Mouse (Mus musculus): Measurements from ENCODE around the gene Creb3l2.

The Creb3l2 gene

GRCm38 (mm10) chr6:37371341-37371740 lies 70.6 kb downstream of the Creb3l2 start:
- no peak for DNase-seq (ENCODE audit: low read depth, low spot score)

- no peak for DNase-seq (ENCODE audit: low read depth, low spot score)
Observed at GRCm38 (mm10) chr6:37370566-37370965, 71.4 kb downstream of the Creb3l2 start.

GRCm38 (mm10) chr6:37369750-37370149 lies 72.2 kb downstream of the Creb3l2 start:
- no peak for DNase-seq (ENCODE audit: low read depth, low spot score)

GRCm38 (mm10) chr6:37368281-37368680 lies 73.7 kb downstream of the Creb3l2 start:
- no peak for DNase-seq (ENCODE audit: low read depth, low spot score)

GRCm38 (mm10) chr6:37366991-37367390 lies 75.0 kb downstream of the Creb3l2 start:
- DNase-seq (ENCODE audit: low read depth, low spot score), result no peak

GRCm38 (mm10) chr6:37365179-37365578 lies 76.8 kb downstream of the Creb3l2 start:
- DNase-seq (ENCODE audit: low read depth, low spot score), result no peak

- DNase-seq (ENCODE audit: low read depth, low spot score), result no peak
Observed at GRCm38 (mm10) chr6:37364361-37364760, 77.6 kb downstream of the Creb3l2 start.

- DNase-seq (ENCODE audit: low read depth, low spot score), result no peak
Observed at GRCm38 (mm10) chr6:37360813-37361385, 81.0 kb downstream of the Creb3l2 start.

- DNase-seq (ENCODE audit: low read depth, low spot score), result peak; percentile 87
Observed at GRCm38 (mm10) chr6:37354449-37355179, 87.3 kb downstream of the Creb3l2 start.

GRCm38 (mm10) chr6:37353616-37354015 lies 88.3 kb downstream of the Creb3l2 start:
- no peak for DNase-seq (ENCODE audit: low read depth, low spot score)

- peak; percentile 67 for DNase-seq (ENCODE audit: low read depth, low spot score)
Observed at GRCm38 (mm10) chr6:37351731-37352380, 90.1 kb downstream of the Creb3l2 start.

- DNase-seq (ENCODE audit: low read depth, low spot score), result no peak
Observed at GRCm38 (mm10) chr6:37350315-37350714, 91.6 kb downstream of the Creb3l2 start.

- DNase-seq (ENCODE audit: low read depth, low spot score), result no peak
Observed at GRCm38 (mm10) chr6:37347606-37348005, 94.3 kb downstream of the Creb3l2 start.

- DNase-seq (ENCODE audit: low read depth, low spot score), result no peak
Observed at GRCm38 (mm10) chr6:37338055-37338454, 103.9 kb downstream of the Creb3l2 start.

- no peak for DNase-seq (ENCODE audit: low read depth, low spot score)
Observed at GRCm38 (mm10) chr6:37336831-37337260, 105.1 kb downstream of the Creb3l2 start.

GRCm38 (mm10) chr6:37336381-37336780 lies 105.6 kb downstream of the Creb3l2 start:
- DNase-seq (ENCODE audit: low read depth, low spot score), result no peak

GRCm38 (mm10) chr6:37332846-37333245 lies 109.1 kb downstream of the Creb3l2 start:
- no peak for DNase-seq (ENCODE audit: low read depth, low spot score)

- no peak for DNase-seq (ENCODE audit: low read depth, low spot score)
Observed at GRCm38 (mm10) chr6:37329901-37330864, 111.8 kb downstream of the Creb3l2 start.

- DNase-seq (ENCODE audit: low read depth, low spot score), result no peak
Observed at GRCm38 (mm10) chr6:37329376-37329775, 112.6 kb downstream of the Creb3l2 start.

GRCm38 (mm10) chr6:37328671-37329070 lies 113.3 kb downstream of the Creb3l2 start:
- no peak for DNase-seq (ENCODE audit: low read depth, low spot score)

GRCm38 (mm10) chr6:37327519-37327918 lies 114.4 kb downstream of the Creb3l2 start:
- DNase-seq (ENCODE audit: low read depth, low spot score), result no peak

GRCm38 (mm10) chr6:37326603-37326955 lies 115.4 kb downstream of the Creb3l2 start:
- DNase-seq (ENCODE audit: low read depth, low spot score), result no peak

All from forelimb bud, embryonic 11.5 days (tissue).